Mouse (Mus musculus): ENCODE data around the gene Zfyve1.

Zfyve1 gene

GRCm38 (mm10) chr12:83523892-83524291 is 73.1 kb downstream of the Zfyve1 start:
- in situ Hi-C loops (cut with MboI, MseI) = no loop called here

DNA sequence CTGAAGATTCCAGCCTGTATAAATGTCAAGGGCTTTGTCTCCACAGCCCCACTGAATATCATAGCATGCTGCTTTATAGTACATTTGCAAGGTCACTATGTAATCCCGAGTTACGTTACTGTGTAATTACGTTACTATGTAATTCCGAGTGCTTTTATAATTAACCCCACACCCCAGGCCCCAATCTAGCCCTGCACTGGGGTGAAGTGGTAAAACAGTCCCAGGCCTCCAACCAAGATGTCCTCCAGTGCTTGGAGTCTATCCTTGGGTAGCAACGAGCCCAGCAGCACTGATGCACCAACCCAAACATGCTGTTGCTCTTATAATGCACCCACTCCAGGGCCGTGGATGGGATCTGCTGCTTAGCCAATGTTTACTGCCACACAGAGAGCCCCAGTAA is 74.0 kb downstream of the Zfyve1 start:
- in situ Hi-C loops (cut with MboI, MseI) = no loop called here

GRCm38 (mm10) chr12:83521083-83521482 is 75.9 kb downstream of the Zfyve1 start:
- in situ Hi-C loops (cut with MboI, MseI) = no loop called here

GRCm38 (mm10) chr12:83520311-83520890 is 76.6 kb downstream of the Zfyve1 start, which contains the start of gene Dcaf4:
TSS of gene Dcaf4 (plus strand) at chr12:83520466.
- in situ Hi-C loops (cut with MboI, MseI) = no loop called here

DNA sequence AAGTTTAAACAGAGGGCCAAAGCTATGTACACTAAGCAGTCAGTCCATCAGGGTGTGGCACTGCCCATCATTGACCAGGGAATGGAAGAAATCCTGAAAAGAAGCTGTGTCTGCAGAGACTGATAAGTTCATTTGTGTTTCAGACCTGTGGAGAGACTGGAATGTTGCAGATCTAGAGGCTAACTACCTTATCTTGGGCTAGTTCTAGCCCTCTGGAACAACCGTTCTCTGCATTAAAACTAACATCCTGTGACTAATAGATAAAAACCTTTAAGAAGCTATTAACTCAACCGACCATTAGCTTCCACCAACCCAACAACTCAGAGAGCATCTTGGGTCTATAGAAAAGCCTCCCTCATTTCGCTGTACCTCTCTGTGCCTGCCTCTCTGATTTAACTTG is 79.4 kb downstream of the Zfyve1 start:
- in situ Hi-C loops (cut with MboI, MseI) = no loop called here

DNA sequence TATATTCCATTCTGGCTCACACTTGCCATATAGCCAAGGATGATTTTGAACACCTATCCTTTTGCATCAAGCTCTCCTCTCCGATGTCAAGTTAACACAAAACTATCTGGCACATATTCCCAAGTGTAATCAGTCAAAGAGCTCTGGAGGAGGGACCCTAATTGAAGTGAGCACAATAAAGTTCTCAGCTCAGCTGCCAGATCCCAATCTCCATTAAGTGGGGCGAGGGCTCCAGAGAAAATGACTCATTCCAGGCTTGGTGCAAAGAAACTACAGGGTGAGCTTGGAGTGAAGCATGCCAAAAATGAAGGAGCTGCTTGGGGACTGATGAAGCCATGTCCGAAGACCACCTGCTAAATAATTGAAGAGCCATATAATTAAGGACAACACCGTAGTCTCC is 82.8 kb downstream of the Zfyve1 start:
- in situ Hi-C loops (cut with MboI, MseI) = no loop called here

- in situ Hi-C loops (cut with MboI, MseI) = no loop called here
Observed at GRCm38 (mm10) chr12:83513185-83513584, 83.8 kb downstream of the Zfyve1 start.

DNA sequence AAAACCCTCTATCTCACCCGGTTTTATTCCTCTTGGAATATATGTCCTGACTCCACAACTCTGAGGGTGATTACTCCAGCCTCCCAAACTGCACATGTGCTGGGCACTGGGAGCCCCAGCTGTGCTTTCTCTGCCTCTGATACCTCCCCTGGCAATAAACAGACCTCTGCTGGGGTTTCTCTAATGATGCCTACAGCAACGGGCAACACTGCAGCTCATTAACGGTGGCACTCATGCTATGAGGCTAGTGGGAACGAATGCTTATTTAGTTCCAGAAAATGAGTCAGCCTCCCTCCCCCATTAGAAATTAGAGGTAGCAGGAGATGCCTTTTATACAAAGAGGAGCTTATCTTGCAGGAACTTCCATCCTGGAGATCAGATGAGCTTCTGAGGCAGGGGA is 84.2 kb downstream of the Zfyve1 start:
- in situ Hi-C loops (cut with MboI, MseI) = no loop called here

GRCm38 (mm10) chr12:83510586-83510985 is 86.4 kb downstream of the Zfyve1 start:
- in situ Hi-C loops (cut with MboI, MseI) = no loop called here

DNA sequence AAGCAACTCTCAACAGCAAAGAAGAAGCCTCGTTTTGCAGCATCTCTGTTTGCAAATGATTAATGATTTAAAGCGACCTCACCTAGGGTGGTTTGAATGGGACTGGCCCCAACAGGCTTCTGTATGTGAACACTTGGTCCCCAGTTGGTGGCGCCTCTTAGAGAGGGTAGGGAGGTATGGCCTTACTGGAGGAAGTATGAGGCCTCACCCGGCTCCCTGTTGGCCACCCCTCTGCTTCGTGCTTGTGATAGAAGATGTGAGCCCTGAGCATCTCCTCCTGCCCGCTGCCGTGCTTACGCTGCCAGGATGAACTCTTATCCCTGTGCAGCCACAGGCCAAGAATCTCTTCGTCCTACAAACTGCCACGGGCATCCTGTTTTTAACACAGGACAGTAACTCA is 90.5 kb downstream of the Zfyve1 start:
- in situ Hi-C loops (cut with MboI, MseI) = no loop called here

DNA sequence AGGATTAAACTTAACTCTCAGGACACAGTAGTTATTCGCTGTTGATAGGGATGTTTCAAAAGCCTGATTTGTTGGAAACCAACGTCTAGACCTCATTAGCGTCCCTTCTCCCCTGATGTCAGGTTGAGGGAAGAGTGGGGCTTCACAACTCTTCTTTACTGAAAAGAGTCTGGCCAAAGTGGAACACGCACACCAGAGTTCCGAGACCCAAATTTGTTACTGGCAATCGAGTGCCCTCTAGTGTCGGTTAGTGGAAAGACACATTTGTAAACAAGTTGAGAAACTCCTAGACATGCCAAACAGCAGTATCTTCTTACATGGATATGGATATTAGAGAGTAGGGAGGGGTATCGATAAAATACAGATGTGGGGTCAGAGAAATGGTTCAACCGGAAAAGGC is 94.8 kb downstream of the Zfyve1 start:
- in situ Hi-C loops (cut with MboI, MseI) = no loop called here

DNA sequence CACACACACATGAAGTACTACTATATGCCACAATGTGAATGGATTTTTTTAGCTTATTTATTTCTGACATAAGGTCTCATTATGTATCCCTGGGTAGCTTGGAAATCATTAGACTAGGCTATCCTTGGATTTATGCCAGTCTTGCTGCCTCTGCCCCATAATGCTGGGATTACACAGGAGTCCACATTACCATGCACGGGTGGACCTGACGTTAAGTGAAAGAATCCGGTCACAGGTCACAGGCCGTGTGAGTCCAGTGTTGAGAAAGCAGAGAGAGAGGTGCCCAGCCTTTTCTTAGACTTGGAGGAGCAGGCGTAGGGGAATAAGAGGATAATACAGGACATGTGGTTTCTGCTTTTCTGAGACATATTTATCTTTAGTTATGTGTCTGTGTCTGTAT is 97.8 kb downstream of the Zfyve1 start:
- in situ Hi-C loops (cut with MboI, MseI) = loop anchor here (5.0 to 25.0 kb wide), 2 partner anchors 387 to 1527 kb away; no protein-coding TSS in a partner anchor

DNA sequence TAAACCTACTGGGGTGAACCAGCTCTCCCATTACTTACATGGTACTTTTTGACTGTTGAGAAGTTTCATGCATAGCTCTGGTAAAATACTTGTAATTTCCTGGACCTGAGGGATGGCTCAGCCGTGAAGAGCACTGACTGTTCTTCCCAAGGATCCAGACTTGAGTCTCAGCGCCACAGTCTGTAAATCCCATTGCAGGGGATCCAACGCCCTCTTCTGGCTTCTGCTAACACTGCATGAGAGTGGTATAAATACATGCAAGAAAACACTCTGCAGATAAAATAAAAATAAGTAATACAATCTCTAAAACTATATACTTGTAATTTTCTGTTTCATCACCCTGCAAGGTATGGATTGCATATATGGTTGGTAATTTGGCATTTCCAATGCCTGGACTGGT is 99.1 kb downstream of the Zfyve1 start:
- in situ Hi-C loops (cut with MboI, MseI) = loop anchor here (5.0 to 25.0 kb wide), 2 partner anchors 386 to 1526 kb away; no protein-coding TSS in a partner anchor

DNA sequence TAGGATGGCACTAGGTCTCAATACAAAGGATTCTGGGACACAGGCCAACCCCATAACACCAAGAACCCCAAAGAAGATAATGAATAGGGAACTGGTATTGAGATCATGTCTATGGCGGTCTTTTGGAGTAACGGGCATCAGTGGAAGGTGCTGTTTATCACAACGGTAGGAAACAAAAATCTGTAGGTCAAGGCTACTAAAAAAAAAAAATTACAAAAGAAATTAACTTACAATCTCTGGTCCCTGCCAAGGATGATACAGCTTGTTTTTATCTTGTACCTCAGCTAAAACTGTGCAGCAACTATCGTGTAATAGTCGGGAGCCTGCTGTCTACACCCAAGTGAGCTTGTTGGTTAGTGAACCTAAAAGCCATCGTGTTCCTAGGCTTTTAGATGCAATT is 100.3 kb downstream of the Zfyve1 start:
- in situ Hi-C loops (cut with MboI, MseI) = loop anchor here (5.0 to 25.0 kb wide), 2 partner anchors 384 to 1524 kb away; no protein-coding TSS in a partner anchor

All from T-helper 17 cell (primary cell).